Mouse (Mus musculus) embryo, embryonic 10 days (tissue): ENCODE results near the gene Fgfr1op.
"Not testable (repeated sequence)": the region's sequence is repeated elsewhere in the genome, so short reads cannot be mapped to it uniquely, and the experiment has no call there.

ENCODE experiments used
- DNase-seq: peaks from one replicate; pipeline ENCODE4 v3.0.0-alpha.2; 2015; ENCODE audit warnings: low spot score

Fgfr1op gene

GRCm38 (mm10) chr17:8170331-8170730 lies 5.0 kb downstream of the Fgfr1op start:
- no peak for DNase-seq

- no peak for DNase-seq
Measured at GRCm38 (mm10) chr17:8171081-8171480, 5.8 kb downstream of the Fgfr1op start.

GRCm38 (mm10) chr17:8177090-8177489 lies 11.8 kb downstream of the Fgfr1op start:
- DNase-seq = no peak

- no peak for DNase-seq
Measured at GRCm38 (mm10) chr17:8183815-8184214, 18.5 kb downstream of the Fgfr1op start.

GRCm38 (mm10) chr17:8184217-8184616 lies 18.9 kb downstream of the Fgfr1op start:
- DNase-seq = no peak

- no peak for DNase-seq
Measured at GRCm38 (mm10) chr17:8193678-8194077, 28.4 kb downstream of the Fgfr1op start.

GRCm38 (mm10) chr17:8195685-8196376 lies 30.5 kb downstream of the Fgfr1op start:
- DNase-seq = no peak

GRCm38 (mm10) chr17:8197652-8198051 lies 32.4 kb downstream of the Fgfr1op start:
- DNase-seq = no peak

- DNase-seq = no peak
Measured at GRCm38 (mm10) chr17:8199067-8199935, 34.0 kb downstream of the Fgfr1op start.

GRCm38 (mm10) chr17:8199936-8200330 lies 34.6 kb downstream of the Fgfr1op start:
- no peak for DNase-seq

- DNase-seq = no peak
Measured at GRCm38 (mm10) chr17:8203487-8203886, 38.2 kb downstream of the Fgfr1op start.

GRCm38 (mm10) chr17:8205221-8205631 lies 39.9 kb downstream of the Fgfr1op start:
- not testable (repeated sequence) for DNase-seq

GRCm38 (mm10) chr17:8206691-8207090 lies 41.4 kb downstream of the Fgfr1op start:
- DNase-seq = no peak

- DNase-seq = no peak
Measured at GRCm38 (mm10) chr17:8209696-8210095, 44.4 kb downstream of the Fgfr1op start.

- DNase-seq = no peak
Measured at GRCm38 (mm10) chr17:8210170-8210569, 44.9 kb downstream of the Fgfr1op start.

- DNase-seq = no peak
Measured at GRCm38 (mm10) chr17:8210675-8211074, 45.4 kb downstream of the Fgfr1op start.

- no peak for DNase-seq
Measured at GRCm38 (mm10) chr17:8211399-8211798, 46.1 kb downstream of the Fgfr1op start.

- no peak for DNase-seq
Measured at GRCm38 (mm10) chr17:8214369-8214768, 49.1 kb downstream of the Fgfr1op start.

GRCm38 (mm10) chr17:8215016-8215745 lies 49.9 kb downstream of the Fgfr1op start:
- DNase-seq = no peak

GRCm38 (mm10) chr17:8223225-8223624 lies 57.9 kb downstream of the Fgfr1op start:
- DNase-seq = no peak

GRCm38 (mm10) chr17:8224072-8224471 lies 58.8 kb downstream of the Fgfr1op start:
- DNase-seq = no peak

- DNase-seq = no peak
Measured at GRCm38 (mm10) chr17:8225166-8225565, 59.9 kb downstream of the Fgfr1op start.

- DNase-seq = no peak
Measured at GRCm38 (mm10) chr17:8225746-8226145, 60.4 kb downstream of the Fgfr1op start.
